Mouse (Mus musculus) cortical plate, adult 2 months (tissue): ENCODE results near the gene Ier2.

Experiments used
- CTCF ChIP-seq: fragments of 200-500 bp; IDR thresholded peaks from 2 replicates; pipeline ENCODE4 v1.5.1; 2011; ENCODE audit warnings: mild to moderate bottlenecking, control low read depth, low read length; ENCODE audit not compliant: insufficient read depth; ENCODE audit errors: extremely low read depth
- POLR2A ChIP-seq: fragments of 200-500 bp; IDR thresholded peaks from 2 replicates; pipeline ENCODE4 v1.6.1; 2011; ENCODE audit warnings: mild to moderate bottlenecking, low read length, control low read depth; ENCODE audit not compliant: insufficient read depth; ENCODE audit errors: extremely low read depth

- no peak for TF ChIP-seq POLR2A
- TF ChIP-seq CTCF, result no peak
Measured at GRCm38 (mm10) chr8:84668731-84669485, 6.3 kb upstream of the Ier2 start.
